Mouse (Mus musculus): ENCODE results near the gene Rps4x.

- TF ChIP-seq CTCF (IDR thresholded peaks at IDR 0.05): no peak
- no peak for TF ChIP-seq POLR2A (IDR thresholded peaks at IDR 0.05; ENCODE audit: insufficient read depth, low read depth, low read length)
- no peak for TF ChIP-seq EP300 (IDR thresholded peaks at IDR 0.05; ENCODE audit: insufficient read depth, low read depth, low read length)
These were observed 387 bp upstream of the Rps4x start for GRCm38 (mm10) chrX:102189581-102189980.
